Mouse (Mus musculus) cortical plate, adult 2 months (tissue): ENCODE data around the gene Acp7.

ENCODE experiments used
- CTCF ChIP-seq: fragments of 200-500 bp; IDR thresholded peaks from 2 replicates; pipeline ENCODE4 v1.5.1; 2011; ENCODE audit warnings: mild to moderate bottlenecking, control low read depth, low read length; ENCODE audit not compliant: insufficient read depth; ENCODE audit errors: extremely low read depth
- POLR2A ChIP-seq: fragments of 200-500 bp; IDR thresholded peaks from 2 replicates; pipeline ENCODE4 v1.6.1; 2011; ENCODE audit warnings: mild to moderate bottlenecking, low read length, control low read depth; ENCODE audit not compliant: insufficient read depth; ENCODE audit errors: extremely low read depth

DNA sequence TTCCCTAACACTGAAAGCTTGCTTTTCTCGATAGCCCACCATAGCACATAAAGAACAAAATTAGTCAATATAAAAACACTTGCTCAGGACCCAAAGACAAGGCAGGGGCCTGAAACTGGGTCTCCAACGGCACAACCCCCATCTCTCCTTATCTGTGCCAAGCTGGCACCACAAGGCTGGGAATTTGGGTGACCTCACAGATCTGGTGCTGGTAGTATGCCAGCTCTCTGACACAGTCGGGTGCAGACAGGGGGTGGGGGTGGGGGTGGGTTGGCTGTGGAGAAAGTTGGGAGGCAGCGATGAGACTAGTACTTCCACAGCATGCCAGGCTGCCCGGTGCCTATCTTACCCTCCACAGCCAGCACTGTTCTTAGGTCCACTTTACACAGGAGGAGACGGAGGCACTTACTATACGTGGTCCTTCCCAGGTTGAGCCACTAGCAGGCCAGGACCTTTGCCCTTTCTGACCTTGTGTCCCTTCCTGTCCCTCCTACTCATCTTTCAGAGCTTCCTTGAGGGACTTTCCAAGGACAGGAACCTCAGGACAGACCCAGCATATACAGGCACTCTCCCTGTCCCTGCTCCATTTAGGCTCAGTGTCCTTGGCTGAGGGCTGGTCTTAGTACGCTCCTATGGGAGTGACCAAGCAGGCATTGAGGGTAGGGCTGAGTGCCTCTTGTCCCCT lies 35.2 kb downstream of the Acp7 start:
- TF ChIP-seq POLR2A (no peak), CTCF (no peak)
